Mouse (Mus musculus) kidney, embryonic 14.5 days (tissue): ENCODE measurements around the gene Msi2. TPM values are rescaled to one million over a fixed set of nuclear protein-coding genes. Genes with fewer than 3 reads are reported as not detected.

Source experiments
- ATAC-seq: fragments of 200-750 bp; cut with Nextera tagmentation; 2 replicates; pipeline ENCODE4 v1.8.0; 2017; ENCODE audit warnings: moderate number of reproducible peaks, mild to moderate bottlenecking, moderate TSS enrichment, moderate library complexity; ENCODE audit not compliant: low FRiP score, low TSS enrichment
- H3K27ac ChIP-seq: fragments of 300-500 bp; sonication (generic); 2 replicates; pipeline ENCODE4 v1.5.1; 2014; ENCODE audit warnings: low read depth, mild to moderate bottlenecking, low read length, moderate library complexity, mixed read lengths
- H3K27me3 ChIP-seq: fragments of 300-500 bp; sonication (generic); 2 replicates; pipeline ENCODE4 v1.6.1; 2014; ENCODE audit warnings: mild to moderate bottlenecking, low read length; ENCODE audit not compliant: control insufficient read depth, insufficient read depth
- H3K36me3 ChIP-seq: fragments of 300-500 bp; sonication (generic); 2 replicates; pipeline ENCODE4 v1.6.1; 2014; ENCODE audit warnings: low read length, mixed read lengths; ENCODE audit not compliant: control insufficient read depth, insufficient read depth
- H3K4me1 ChIP-seq: fragments of 300-500 bp; sonication (generic); 2 replicates; pipeline ENCODE4 v1.6.1; 2014; ENCODE audit warnings: low read length, mixed read lengths; ENCODE audit not compliant: control insufficient read depth, insufficient read depth
- H3K4me2 ChIP-seq: fragments of 300-500 bp; sonication (generic); replicated peaks from 2 replicates; pipeline ENCODE4 v1.6.1; 2014; ENCODE audit warnings: low read depth, mild to moderate bottlenecking, low read length
- H3K4me3 ChIP-seq: fragments of 300-500 bp; sonication (generic); 2 replicates; pipeline ENCODE4 v1.5.1; 2014; ENCODE audit warnings: mild to moderate bottlenecking, low read length
- H3K9ac ChIP-seq: fragments of 300-500 bp; sonication (generic); 2 replicates; pipeline ENCODE4 v1.6.1; 2014; ENCODE audit warnings: low read depth, mild to moderate bottlenecking, low read length, moderate library complexity
- H3K9me3 ChIP-seq: fragments of 300-500 bp; sonication (generic); 2 replicates; pipeline ENCODE4 v1.6.1; 2016; ENCODE audit warnings: low read length; ENCODE audit not compliant: control insufficient read depth
- WGBS: fragments of 180-500 bp; shearing (Covaris S2); extraction: QIAGEN DNeasy Blood & Tissue Kit; methylation state at CpG from one replicate; pipeline ENCODE4 v1.1.7; 2014; 5-methylcytosine and 5-hydroxymethylcytosine counted together
- polyA plus RNA-seq: library from polyadenylated mRNA; unstranded; fragments of >200 nt; fragmentation: Nextera tagmentation; extraction: Ambion mirVana; gene quantifications from 2 replicates; pipeline ENCODE4 v1.2.1, GENCODE M21; 2014

The Msi2 gene
- polyA plus RNA-seq, 1 experiment from 2014 or later, result 30.8 TPM

GRCm38 (mm10) chr11:88528522-88529101 lies 189.7 kb downstream of the Msi2 start:
- no peak for ATAC-seq
- Histone ChIP-seq H3K4me3 (no peak overlapping the region), H3K9me3 (no peaks in the 10 kb centered on the region), H3K4me2 (no peak overlapping the region), H3K27me3 (no peaks in the 10 kb centered on the region), H3K4me1 (peaks cover 52% of the 10 kb centered on the region), H3K36me3 (no peaks in the 10 kb centered on the region), H3K9ac (no peak overlapping the region), H3K27ac (peak overlapping the region; percentile 70)
- WGBS, result 40% methylated on average over 8 of the region's 8 CpGs

DNA sequence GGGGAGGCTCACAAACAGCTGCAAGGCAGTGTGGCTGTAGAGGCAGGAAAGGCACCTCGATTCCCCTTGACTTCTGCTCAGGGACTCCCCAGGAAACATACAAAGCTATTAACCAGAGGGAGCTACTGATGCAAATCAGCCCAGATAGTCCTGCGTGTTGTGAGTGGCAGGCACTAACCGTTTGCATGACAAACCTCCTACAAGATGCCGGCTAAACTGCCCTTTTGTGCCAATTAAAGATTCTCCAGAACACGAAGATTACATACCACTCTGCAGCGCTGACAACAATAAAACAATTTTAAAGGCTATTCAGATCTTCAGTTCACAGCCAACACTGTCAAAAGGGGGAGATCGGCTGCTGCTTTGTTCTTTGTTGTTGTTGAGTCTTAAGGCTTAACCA lies 191.6 kb downstream of the Msi2 start:
- H3K27ac ChIP-seq, result no peak overlapping the region
- H3K27me3 ChIP-seq, result no peaks in the 10 kb centered on the region
- no peak for ATAC-seq
- no peak overlapping the region for H3K4me3 ChIP-seq
- no peak overlapping the region for H3K4me2 ChIP-seq
- 10% methylated on average over 7 of the region's 7 CpGs for WGBS
- no peaks in the 10 kb centered on the region for H3K9me3 ChIP-seq
- H3K9ac ChIP-seq, result peak overlapping the region; percentile 28; the same call in 1 of the 2 replicates
- peaks cover 59% of the 10 kb centered on the region for H3K4me1 ChIP-seq
- H3K36me3 ChIP-seq, result no peaks in the 10 kb centered on the region

DNA sequence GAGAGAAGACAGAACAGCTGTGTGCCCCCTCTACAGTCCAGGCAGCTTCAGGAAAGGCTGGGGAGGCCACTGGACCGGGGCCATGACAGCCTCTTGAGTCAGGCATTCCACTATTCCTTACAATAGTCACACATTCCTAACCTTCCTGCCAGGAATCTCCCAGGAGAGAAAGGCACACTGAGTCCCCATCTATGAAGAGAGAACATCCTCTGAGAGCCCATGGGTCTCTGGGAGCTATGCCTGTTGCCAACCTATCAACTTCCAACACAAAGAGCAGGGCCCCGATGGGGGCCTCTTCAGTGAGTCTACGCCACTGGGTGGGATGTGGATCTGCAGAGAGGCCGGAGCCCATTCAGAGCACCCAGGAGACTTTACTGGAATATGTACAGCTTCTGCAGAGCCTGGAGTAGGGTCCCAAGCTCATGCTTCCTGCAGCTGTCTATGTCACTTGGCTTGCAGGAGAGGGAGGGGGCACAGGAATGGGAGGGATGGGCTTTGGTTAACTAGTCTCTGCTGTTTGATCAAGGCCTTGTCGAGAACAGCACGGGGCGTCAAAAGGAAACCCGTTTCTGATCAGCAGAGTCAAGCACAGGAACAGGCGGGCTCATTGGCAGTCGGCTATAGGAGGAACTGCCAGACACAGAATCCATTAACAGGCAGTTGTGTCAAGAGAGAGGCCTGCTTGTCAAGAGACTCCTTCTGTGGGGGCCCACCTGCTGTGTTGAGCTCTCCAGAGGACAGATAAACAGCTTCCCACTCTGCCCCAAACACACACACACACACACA lies 193.3 kb downstream of the Msi2 start:
- Histone ChIP-seq H3K27ac (peak overlapping the region; percentile 20; the same call in 1 of the 2 replicates), H3K4me2 (no peak overlapping the region), H3K9ac (no peak overlapping the region), H3K4me3 (no peak overlapping the region), H3K27me3 (no peaks in the 10 kb centered on the region), H3K4me1 (peaks cover 68% of the 10 kb centered on the region), H3K9me3 (no peaks in the 10 kb centered on the region), H3K36me3 (no peaks in the 10 kb centered on the region)
- ATAC-seq, result no peak
- 53% methylated on average over 10 of the region's 10 CpGs for WGBS

DNA sequence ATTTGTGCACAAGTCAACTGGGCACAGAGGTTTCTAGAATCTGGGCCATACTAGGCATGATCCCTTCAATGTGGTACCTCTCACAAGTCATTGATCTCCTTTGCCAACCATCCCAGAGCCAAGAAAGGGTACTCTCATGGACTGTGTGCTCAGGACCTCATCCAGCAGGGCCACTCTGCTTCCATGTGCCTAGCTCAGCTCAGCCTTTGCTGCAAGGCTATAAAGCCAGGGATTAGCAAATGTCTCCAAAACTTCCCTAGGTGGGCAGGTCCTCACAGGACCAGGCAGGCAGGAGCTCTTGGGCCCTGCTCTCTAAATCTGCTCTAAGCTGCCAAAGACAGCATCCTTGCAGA lies 193.9 kb downstream of the Msi2 start:
- Histone ChIP-seq H3K36me3 (no peaks in the 10 kb centered on the region), H3K27ac (peak overlapping the region; percentile 20; the same call in 1 of the 2 replicates), H3K9me3 (no peaks in the 10 kb centered on the region), H3K4me1 (peaks cover 66% of the 10 kb centered on the region), H3K4me3 (no peak overlapping the region), H3K27me3 (no peaks in the 10 kb centered on the region), H3K9ac (no peak overlapping the region), H3K4me2 (no peak overlapping the region)
- no peak for ATAC-seq

GRCm38 (mm10) chr11:88523921-88524320 lies 194.4 kb downstream of the Msi2 start:
- Histone ChIP-seq H3K27ac (no peak overlapping the region), H3K36me3 (no peaks in the 10 kb centered on the region), H3K4me3 (no peak overlapping the region), H3K4me1 (peaks cover 61% of the 10 kb centered on the region), H3K27me3 (no peaks in the 10 kb centered on the region), H3K4me2 (no peak overlapping the region), H3K9me3 (no peaks in the 10 kb centered on the region), H3K9ac (no peak overlapping the region)
- WGBS, result 34% methylated on average over 4 of the region's 4 CpGs
- no peak for ATAC-seq

GRCm38 (mm10) chr11:88523511-88523910 lies 194.8 kb downstream of the Msi2 start:
- WGBS, result 57% methylated on average over 6 of the region's 6 CpGs
- Histone ChIP-seq H3K27ac (0 out of 2 replicates have a peak overlapping the region, but pooled peaks have one; percentile 12), H3K9me3 (no peaks in the 10 kb centered on the region)

GRCm38 (mm10) chr11:88522114-88522513 lies 196.2 kb downstream of the Msi2 start:
- H3K27me3 ChIP-seq, result no peaks in the 10 kb centered on the region
- no peaks in the 10 kb centered on the region for H3K9me3 ChIP-seq
- 65% methylated on average over 5 of the region's 5 CpGs for WGBS
- no peak overlapping the region for H3K4me2 ChIP-seq
- no peak overlapping the region for H3K9ac ChIP-seq
- no peaks in the 10 kb centered on the region for H3K36me3 ChIP-seq
- ATAC-seq, result no peak
- H3K27ac ChIP-seq, result no peak overlapping the region
- H3K4me1 ChIP-seq, result peaks cover 46% of the 10 kb centered on the region
- no peak overlapping the region for H3K4me3 ChIP-seq

More at GRCm38 (mm10) chr11:88523511-88523910, 194.8 kb downstream of the Msi2 start:
- H3K4me1 ChIP-seq, result peaks cover 57% of the 10 kb centered on the region
- no peaks in the 10 kb centered on the region for H3K36me3 ChIP-seq
- H3K9ac ChIP-seq, result no peak overlapping the region
- no peak for ATAC-seq
- no peak overlapping the region for H3K4me3 ChIP-seq
- no peaks in the 10 kb centered on the region for H3K27me3 ChIP-seq
- no peak overlapping the region for H3K4me2 ChIP-seq

DNA sequence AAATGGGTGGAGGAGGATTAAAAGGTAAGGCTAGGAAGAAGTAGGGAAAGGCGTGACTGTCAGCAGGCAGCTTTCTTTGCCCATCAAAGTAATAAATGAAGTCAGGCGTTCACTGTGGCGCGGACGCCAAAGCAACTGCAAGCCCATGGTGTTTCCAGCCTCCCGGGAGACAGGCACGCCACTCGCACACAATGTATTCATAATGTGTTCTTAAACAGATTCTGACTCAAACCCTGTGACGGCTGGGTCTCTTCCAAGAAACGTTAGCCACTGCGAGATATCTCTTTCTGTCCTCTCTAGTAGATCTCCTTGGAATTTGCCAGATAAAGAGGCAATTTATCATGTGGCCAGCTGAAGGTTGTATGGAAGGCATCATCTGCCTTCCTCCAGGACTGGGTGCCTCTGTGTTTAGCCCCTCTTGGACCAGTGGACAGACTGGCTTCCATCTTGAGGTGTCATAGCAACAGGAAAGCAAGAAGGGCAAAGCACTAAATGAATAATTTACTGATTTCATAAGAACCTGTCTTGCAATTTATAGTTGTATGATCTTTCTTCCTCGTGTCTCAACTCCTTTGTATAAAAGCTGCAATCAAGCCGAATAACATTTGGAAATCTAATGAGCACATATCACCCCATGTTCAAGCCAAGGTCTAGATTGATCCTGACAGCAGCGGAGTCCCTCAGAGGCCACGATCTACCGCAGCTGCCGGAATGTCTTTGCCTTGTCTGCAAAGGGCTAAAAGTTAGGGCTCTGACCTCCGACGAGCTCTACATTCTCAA lies 197.2 kb downstream of the Msi2 start:
- H3K4me3 ChIP-seq, result no peak overlapping the region
- H3K4me1 ChIP-seq, result peaks cover 41% of the 10 kb centered on the region
- H3K27me3 ChIP-seq, result no peaks in the 10 kb centered on the region
- no peak for ATAC-seq
- H3K27ac ChIP-seq, result no peak overlapping the region
- H3K9ac ChIP-seq, result no peak overlapping the region
- H3K9me3 ChIP-seq, result no peaks in the 10 kb centered on the region
- H3K36me3 ChIP-seq, result no peaks in the 10 kb centered on the region
- H3K4me2 ChIP-seq, result no peak overlapping the region
- WGBS, result 74% methylated on average over 19 of the region's 19 CpGs

DNA sequence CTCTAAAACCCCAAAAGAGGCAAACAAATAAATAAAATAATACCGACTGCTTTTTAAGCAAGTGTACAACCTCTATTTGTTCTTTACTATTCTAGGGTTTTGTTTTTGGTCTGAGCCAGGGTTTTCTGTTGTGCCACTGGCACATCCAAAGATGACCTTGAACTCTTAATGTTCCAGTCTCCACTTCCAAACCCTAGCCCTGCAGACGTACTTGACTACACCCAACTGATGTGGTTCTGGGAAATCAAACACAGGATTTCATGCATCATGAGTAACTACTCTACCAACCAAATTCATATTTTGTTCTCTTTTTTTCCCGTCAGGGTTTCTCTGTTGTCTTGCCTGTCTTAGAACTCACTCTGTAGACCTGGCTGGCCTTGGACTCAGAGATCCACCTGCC lies 200.0 kb downstream of the Msi2 start:
- 93% methylated on average over 3 of the region's 3 CpGs for WGBS
- Histone ChIP-seq H3K4me1 (peaks cover 29% of the 10 kb centered on the region), H3K36me3 (no peaks in the 10 kb centered on the region)

More for the DNA sequence above, 200.0 kb downstream of the Msi2 start:
- no peaks in the 10 kb centered on the region for H3K9me3 ChIP-seq
- H3K27me3 ChIP-seq, result no peaks in the 10 kb centered on the region
- no peak overlapping the region for H3K9ac ChIP-seq
- no peak for ATAC-seq
- no peak overlapping the region for H3K27ac ChIP-seq
- H3K4me2 ChIP-seq, result no peak overlapping the region
- no peak overlapping the region for H3K4me3 ChIP-seq
